Mouse (Mus musculus): ENCODE measurements around the gene Zdhhc13.
A peak's percentile ranks its signal among the peaks of the same experiment; 100 is the strongest.

The Zdhhc13 gene

DNA sequence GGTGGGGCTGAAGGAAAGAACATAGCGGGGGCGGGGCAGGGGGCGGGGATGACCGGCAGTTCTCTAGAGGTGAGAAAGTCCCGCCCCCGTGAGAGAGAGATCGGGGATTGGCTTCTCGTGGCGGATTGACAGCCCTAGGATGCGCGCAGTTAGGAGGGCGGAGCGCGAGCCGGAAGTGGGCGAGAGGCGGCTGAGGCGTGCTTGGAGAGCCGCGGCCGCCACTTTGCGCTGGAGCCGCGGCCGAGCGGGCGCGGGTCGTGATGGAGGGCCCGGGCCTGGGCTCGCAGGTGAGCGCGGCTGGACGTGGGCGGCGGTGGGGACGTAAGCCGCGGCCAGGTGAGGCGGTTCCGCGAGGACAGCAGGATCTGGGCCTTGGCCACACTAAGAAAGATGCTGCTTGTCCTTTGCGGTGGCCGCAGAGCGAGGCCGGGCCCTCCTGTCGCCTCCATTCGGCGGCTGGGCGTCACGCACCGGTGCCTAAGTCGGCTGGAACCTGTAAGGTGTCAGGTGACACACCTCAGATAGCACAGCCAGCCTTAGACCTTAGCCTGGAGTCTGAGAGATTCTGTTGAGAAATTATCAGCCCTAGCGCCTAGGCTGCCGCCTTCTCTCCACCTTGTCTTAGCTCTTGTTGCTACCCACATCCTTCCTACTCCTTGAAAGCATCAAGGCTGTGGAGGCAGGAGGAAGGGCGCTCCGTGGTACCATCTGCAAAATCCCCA lies at the start of gene Zdhhc13:
TSS of gene Zdhhc13 (plus strand) at position 153 of the 722 bp plus-strand sequence.
- DNase-seq (ENCODE audit: low spot score), result peak; percentile 96

DNA sequence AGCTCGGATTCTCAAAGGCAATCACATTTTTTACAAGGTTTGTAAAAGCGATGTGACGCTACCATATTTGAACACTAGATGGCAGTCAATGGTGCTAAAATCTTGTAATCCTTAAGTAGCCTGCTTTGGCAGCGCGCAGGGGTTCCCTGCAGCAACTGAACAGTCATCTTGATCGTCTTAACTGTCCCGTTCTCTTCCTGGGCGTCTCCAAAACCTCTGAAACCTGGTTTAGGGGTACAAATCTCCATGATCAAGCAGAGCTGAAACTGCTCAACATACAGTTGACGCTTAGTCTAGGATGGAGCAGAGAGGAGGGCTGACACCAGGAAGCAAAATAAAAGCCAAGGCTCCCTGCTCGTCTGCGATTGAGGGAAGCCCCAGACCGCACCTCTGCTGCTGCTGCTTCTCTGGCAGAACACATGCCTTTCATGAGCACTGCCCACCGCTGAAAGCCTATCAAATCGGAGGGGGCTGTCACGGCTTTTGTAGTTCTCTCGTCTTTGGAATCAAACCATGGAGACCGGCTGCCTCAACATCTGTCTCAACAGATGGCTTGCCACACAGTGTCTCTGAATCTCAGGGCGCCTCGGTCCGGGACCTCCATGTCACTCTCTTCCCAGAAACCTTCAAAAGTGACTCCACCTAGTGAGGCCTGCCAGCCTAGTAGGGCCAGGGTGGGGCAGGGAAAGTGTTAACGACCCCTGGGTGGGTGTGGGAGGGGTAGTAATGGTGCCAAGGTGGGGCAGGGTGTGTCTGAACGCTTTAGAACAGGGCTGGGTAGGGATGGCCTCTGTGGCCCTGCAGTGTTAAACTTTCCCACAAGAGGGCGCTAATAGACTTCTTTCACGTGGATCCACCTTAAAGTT lies 39.3 kb upstream of the Zdhhc13 start:
- DNase-seq (ENCODE audit: low spot score), result peak; percentile 80

DNA sequence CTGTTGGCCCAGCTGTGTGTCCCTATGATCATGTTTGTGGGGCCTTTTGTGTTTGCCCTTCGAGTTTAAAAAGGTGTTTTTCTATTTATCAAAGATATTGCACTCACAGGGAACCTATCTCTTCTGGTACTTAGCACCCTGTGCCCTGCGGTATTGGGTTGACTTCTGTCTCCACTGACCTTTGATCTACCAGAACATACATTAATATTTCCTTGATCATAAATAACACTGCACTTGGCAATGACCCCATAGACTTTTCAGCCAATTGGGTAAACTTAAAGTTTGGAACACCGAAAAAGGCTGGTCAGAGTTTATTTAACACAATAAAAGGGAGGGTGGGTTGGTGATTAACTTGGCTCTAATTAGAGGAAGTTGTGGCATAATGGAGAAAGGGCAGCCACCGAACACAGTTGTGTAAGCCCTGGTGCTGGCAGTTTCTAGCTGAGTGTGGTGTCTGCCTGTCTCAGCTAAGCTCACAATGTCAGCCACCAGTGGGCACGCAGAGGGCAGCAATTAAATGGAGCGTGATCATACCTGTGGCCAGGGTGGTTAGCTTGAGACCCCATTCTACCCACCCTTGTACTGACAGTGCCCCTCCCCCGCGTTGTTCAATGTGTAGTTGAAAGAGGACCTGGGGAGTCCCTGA lies 38.5 kb upstream of the Zdhhc13 start:
- peak; percentile 24 for DNase-seq (ENCODE audit: low spot score)

DNA sequence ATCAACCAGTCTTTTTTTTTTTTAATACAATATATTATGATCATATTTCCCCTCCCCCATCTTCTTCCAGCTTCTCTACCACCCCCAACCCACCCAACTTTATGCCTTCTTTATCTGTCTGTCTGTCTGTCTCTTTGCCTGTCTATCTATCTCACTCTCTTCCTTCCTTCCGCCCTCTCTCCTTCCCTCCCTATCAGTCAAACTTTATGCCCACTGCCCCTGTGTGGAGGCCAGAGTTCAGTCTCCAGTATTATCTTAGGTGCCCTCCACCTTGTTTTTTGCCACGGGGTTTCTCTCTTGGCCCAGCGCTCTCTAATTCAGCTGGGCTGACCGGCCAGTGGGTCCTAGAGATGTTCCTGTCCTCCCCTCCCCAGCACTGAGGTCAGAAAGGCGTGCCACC lies 37.6 kb upstream of the Zdhhc13 start:
- DNase-seq (ENCODE audit: low spot score), result no peak

DNA sequence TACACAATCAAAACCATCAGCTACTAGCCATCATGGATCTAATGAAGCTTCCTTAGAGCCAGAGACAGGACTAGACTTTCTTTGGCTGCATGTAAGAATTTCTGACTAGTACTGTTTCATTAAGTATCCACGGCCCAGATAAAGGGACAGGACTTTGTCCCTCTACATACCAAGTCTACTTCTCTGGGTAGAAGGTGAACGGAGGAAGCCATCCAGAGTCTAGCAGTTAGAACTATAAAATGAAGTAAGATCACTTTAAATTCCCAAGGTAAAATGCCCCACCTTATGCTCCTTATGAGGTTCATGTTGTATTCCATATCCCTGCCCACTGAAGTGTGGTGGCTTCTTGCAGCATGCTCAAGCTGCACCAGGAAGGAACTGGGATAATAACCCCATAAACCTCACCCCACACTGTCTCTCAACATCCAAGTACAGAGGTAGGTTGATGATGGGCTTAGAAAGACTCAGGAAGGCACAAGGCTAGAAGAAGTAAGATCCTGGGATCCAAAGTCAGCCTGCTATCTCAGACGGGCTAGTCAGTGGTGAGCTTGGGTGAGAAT lies 34.3 kb upstream of the Zdhhc13 start:
- DNase-seq (ENCODE audit: low spot score), result no peak

DNA sequence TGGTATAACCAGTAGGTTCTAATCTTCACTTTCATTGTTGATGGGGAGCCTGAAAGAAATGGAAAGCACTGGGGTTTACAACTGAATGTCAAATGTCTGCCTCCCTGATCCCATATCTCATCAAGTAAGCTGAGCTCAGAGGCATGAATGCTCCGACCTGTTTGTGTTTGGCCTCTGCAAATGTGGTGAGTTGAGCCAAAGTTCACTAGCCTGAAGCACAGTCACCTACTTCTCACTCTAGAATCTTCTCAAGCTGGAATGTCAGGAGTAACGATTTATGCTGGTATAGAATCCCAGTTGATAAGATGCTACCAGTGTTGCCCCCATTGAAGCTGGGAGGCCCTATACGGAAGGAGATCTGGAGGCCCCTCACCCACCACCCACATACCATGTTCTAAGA lies 33.0 kb upstream of the Zdhhc13 start:
- no peak for DNase-seq (ENCODE audit: low spot score)

DNA sequence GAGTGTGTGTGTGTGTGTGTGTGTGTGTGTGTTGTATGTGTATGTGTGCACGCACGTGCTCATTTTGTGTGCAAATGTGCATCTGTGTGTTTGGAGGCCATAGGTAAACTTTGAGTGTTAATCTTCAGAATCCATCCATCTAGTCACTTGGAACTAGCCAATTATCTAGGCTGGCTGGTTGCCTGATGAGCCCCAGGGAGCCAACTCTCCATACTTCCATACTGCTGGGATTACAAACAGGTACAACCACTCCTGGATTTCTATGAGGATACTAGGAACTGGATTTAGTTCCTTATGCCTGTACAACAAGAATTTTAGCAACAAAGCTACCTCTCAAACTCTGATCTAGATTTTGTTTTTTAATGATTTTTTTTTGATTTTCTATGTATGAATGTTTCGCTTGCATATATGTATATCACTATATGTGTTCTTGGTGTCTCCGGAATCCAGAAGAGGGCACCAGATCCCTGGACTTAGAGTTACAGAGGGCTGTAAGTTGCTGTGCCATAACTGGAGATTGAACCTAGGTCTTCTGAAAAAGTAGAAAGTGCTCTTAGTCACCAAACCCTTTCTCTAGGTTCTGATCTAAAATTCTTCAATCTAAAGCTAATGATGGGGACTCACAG lies 32.4 kb upstream of the Zdhhc13 start:
- no peak for DNase-seq (ENCODE audit: low spot score)

DNA sequence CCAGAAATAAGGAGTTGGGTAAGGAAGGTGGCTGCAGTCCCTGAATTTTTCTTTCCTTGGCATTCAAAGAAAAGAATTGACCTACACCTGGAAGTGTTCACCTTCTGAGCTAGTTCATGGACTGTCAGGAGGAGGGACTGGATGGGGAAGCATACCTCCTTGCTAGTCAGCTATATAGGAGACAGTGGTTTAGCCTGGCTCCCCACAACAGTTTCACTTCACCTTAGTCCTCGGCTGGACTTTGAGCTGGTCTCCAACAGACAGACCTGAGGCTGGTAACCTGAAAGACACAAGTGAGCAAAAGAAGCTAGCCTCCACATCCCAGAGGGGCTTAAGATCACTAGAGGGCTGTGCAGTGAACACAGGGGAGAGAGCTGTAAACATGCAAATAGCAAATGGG lies 30.7 kb upstream of the Zdhhc13 start:
- no peak for DNase-seq (ENCODE audit: low spot score)

DNA sequence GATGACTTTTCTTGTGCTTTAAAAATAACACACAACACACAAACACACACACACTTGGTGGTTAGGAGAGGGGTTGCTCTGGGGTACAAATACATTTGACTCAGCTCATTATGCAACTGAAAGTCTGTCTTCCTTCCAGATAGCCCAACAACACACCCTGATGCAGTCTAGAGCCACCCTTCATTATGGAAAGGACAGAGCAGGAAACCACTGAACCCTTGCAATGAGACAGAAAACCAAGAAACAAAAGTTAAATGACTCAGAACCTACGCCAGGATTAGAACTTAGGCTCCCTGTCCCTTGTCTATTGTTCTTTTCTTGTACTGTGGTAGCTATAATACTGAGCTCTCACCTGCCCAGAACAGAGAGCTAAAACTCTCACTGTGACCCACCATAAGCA lies 28.0 kb upstream of the Zdhhc13 start:
- no peak for DNase-seq (ENCODE audit: low spot score)

DNA sequence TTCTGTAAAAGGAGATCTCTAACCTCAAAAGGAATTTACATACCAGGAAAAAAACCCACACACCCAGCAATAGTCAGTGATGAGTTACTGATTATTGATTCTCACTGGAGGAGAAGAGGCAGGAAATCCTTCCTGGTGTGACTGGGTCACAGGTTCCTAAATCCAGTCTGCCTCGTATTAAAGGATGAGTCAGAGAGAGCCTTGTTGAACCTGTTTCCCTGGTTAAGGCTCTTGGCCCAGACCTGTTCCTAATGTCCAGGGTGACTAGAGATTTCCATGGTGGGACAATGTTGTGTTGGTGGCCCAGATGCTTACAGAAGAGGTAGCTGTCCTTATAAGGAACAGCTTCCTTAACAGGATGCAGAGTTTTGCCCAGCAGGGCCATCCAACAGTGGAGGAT lies 26.5 kb upstream of the Zdhhc13 start:
- DNase-seq (ENCODE audit: low spot score), result no peak

DNA sequence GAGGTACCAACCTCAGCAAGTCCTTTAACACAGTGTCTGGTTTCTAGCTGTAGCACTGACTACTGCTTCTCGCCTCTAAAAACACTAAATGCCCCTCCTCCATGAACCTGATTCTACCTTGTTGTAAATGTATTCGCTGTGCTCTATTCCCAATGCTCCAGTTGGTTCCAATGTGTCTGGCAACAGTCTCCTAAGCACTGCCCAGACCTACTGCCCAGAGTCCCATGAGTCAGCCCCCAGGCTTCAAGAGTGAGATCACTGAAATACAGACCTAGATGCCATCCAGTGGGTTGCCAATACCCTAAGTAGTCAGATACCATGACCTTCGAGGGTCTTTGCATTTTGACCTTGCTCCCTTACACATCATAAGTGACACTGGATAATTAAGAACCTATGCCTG lies 26.1 kb upstream of the Zdhhc13 start:
- no peak for DNase-seq (ENCODE audit: low spot score)

DNA sequence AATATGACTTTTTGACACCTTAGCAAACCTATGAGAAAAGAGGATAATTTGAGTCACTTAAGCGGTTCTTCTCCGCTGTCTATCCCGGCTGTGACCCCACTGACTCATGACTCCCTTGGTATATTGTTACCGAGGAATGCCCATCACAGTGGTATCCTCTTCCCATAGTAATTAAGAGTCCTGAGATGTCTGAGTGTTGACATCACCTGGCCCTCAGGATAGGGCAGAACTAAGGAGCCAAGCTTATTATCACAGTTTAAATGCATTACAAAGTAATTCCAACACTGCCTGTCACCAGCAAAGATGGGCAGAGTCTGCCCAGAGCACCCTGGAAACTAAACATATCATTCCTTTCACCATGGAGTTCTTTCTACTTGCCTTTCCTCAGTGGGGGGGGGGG lies 22.8 kb upstream of the Zdhhc13 start:
- no peak for DNase-seq (ENCODE audit: low spot score)

DNA sequence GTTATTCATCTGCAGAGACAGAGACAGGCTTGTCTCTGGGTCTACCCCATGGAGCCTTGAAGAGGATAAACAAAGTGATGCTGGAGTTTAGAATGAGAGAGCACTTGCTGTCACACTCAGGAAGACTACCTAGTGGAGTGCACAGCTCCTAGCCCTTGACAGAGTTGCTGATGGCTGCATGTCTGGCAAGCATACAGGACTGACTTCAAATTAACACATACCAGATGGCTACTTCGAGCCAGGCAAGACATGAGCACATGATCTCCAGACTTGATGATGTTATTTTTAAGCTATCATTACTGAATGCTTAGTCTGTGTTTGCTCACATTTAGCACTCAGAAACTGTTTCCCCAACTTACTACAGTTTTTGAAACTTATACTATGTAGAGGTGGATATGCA lies 19.1 kb upstream of the Zdhhc13 start:
- no peak for DNase-seq (ENCODE audit: low spot score)

DNA sequence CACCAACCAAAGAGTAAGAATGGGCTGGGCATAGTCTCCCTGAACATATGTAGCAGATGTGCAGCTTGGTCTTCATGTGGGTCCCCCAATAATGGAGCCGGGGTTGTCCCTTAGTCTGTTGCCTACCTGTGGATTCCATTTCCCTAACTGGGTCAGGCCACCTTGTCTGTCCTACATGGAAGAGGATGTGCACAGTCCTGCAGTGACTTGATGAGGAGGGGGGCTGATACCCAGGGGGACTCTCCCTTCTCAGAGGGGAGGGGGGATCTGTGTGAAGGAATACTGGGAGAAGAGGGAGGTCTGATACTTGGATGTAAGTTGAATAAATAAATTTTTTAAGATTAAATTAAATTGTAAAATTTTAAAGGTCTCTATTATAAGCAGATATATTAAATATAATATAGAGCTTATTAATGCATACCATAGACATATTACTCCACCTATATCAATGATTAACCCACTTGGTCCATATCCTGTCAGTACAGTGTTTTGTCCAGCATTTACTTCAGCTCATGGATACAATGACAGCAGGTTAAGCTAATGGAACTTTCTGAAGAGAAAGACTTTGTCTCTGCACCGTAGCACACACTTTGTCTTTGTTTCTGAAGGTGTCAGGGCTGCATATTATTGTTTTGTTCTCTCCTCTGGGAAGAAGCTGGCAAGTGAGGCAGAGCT lies 16.6 kb upstream of the Zdhhc13 start:
- DNase-seq (ENCODE audit: low spot score), result no peak

DNA sequence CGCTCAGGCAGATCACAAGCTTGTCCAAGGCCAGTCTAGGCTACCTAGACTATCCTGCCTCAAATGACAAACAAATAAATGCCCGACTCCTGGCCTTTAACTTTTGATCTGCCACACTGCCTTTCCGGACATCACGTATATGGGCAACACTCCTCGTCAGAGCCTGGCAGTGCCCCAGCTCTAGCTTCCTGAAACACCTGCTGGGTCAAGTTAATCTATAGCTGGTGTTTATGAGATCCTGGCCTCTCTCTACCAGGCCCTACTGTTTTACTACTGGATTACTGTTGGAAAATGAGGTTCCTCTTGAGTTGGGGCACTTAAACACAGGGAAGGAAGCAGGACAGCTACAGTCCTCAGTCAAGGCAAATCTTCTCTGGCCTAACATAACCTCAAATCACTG lies 15.5 kb upstream of the Zdhhc13 start:
- DNase-seq (ENCODE audit: low spot score), result no peak

DNA sequence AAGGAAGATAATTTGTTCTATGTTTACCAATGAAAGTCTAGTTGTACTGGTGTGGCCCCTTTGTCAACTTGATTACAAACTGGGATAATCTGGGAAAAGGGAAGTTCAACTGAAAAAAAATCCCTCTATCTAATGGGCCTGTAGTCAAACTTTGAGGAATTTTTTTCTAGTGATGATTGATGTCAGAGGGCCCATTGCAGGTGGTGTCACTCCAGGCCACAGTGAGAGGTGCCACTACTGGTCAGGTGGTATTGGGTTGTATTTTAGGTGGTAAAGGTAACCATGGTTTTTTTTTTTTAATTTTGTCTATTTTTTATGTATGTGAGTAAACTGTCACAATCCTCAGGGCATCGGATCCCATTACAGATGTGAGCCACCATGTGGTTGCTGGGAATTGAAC lies 14.2 kb upstream of the Zdhhc13 start:
- DNase-seq (ENCODE audit: low spot score), result no peak

DNA sequence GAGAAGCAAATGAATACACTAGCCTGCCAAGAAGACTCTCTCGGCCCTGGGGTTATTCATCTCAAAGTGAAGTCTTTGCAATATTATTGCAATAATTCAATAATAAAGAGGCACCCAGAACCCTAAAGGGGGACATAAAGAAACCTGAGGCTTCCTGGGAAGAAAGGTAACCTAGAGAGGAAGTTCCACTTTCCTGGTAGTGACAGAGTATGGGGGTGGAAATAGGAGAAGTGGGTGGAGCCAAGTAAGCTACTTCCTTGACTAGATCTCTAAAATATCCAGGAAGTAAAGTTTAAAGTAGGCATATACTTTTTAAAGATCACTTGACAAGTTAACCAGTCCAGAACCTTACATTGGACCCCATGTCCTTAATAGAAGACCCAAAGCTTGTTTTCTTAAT lies 13.4 kb upstream of the Zdhhc13 start:
- DNase-seq (ENCODE audit: low spot score), result no peak

DNA sequence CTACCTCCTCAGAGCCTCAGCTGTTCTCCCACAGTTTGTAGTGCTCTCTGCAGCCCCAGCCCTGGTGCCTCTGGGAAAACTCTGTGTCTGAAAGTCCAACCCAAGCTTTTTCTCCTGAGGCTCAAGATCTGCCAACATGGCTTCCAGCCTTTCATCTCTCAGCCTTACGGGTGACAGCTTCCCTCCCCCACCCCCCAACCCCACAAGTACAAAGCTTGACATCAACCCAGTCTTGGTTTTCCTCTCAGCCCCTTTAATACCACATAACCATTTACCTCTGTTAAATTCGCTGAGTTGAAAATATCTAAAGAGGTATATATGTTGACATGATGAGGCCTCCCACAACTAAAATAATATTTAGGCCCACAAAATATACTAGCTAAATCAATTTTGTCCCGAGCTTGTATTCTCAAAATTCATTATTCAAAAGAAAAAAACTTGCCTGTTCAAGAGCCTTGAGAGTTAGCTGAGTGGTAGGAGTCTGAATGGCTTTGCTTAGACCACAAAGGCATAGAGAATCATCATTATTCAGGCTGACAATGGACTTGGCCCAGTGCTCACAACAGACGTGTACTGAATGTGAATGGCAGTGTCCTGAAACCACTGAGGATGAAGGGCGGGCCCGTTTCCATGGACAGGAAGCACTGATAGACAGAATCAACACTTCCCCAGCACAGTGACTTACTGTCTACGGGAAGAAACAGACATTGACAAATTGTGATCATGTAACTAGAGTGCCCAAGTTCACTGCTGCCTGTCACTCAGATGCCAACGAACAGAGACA lies 10.9 kb upstream of the Zdhhc13 start:
- no peak for DNase-seq (ENCODE audit: low spot score)

DNA sequence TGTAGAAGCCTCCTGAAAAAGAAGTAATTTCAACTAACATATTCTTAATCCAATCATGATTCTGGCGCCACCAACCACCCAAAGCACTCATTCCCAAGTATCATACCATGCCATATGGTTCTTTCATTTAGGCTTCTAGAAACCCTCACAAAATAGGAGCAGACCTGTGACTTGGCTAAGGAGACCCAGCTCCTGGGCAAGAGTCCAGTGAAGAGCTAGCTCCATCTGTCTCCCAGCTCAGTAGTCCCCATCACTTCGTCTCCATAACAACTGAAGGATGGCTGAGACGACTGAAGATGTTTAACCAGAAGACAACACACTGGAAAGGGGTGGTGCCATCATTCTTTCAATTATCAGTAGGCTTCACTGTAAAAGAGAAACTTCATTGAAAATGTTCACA lies 9.7 kb upstream of the Zdhhc13 start:
- no peak for DNase-seq (ENCODE audit: low spot score)

DNA sequence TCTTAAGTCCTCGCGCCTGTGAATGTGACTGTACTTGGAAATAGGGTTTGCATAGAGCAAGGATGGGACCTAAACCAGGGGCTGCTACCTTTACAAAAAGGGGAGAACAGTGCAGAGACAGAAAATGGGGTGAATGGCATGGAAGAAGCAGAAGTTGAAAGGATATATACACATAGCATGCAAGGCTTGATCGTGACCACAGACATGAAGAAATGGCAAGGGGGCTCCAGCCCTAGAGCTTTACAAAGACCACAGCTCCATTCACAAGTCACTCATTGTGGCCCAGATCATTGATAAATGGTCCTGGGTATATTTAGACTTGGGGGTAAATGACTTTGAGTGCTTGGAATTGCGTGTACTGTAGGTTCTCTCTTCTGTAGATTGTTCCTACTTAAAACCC lies 6.4 kb upstream of the Zdhhc13 start:
- no peak for DNase-seq (ENCODE audit: low spot score)

All from lung, postnatal 25 days (tissue).